Mouse (Mus musculus): ENCODE measurements around the gene Gba. TPM values are rescaled to one million over a fixed set of nuclear protein-coding genes. Genes with fewer than 3 reads are reported as not detected.

The Gba gene
- polyA plus RNA-seq, 1 experiment from 2014 or later = 34.9 TPM

MicroRNAs encoded within 50 kb of the gene (microRNA counts, 519-probe panel; counts per million panel counts)
- microRNA mmu-miR-92b = 460 counts per million, percentile 65 among the panel's probes with 10 or more counts

Small RNAs within 50 kb of the gene (microRNA-seq; reads per million reads assigned to microRNA genes)
- gene Mir92b = 1,086 reads per million, percentile 78 among the genes with 10 or more reads in this experiment

Other genes starting within 250 kb of the Gba start
- 26.5 and 33.7 TPM in 2 replicates for gene Rusc1, start 109.6 kb upstream of the Gba start, polyA plus RNA-seq (2016; fragmentation: Nextera tagmentation; extraction: Ambion mirVana)
- gene Gm43738, start 101.8 kb upstream of the Gba start, polyA plus RNA-seq (2016; fragmentation: Nextera tagmentation; extraction: Ambion mirVana) = not detected in 2 replicates
- gene Fdps, start 101.0 kb upstream of the Gba start, polyA plus RNA-seq (2016; fragmentation: Nextera tagmentation; extraction: Ambion mirVana) = 258 and 265 TPM in 2 replicates
- 0.27 and 1.0 TPM in 2 replicates for gene Pklr, start 66.8 kb upstream of the Gba start, polyA plus RNA-seq (2016; fragmentation: Nextera tagmentation; extraction: Ambion mirVana)
- 3.9 and 4.4 TPM in 2 replicates for gene Hcn3, start 42.7 kb upstream of the Gba start, polyA plus RNA-seq (2016; fragmentation: Nextera tagmentation; extraction: Ambion mirVana)
- gene Clk2, start 38.1 kb upstream of the Gba start, polyA plus RNA-seq (2016; fragmentation: Nextera tagmentation; extraction: Ambion mirVana) = 51.3 and 52.6 TPM in 2 replicates
- 108 and 109 TPM in 2 replicates for gene Scamp3, start 25.5 kb upstream of the Gba start, polyA plus RNA-seq (2016; fragmentation: Nextera tagmentation; extraction: Ambion mirVana)
- gene Fam189b, start 19.8 kb upstream of the Gba start, polyA plus RNA-seq (2016; fragmentation: Nextera tagmentation; extraction: Ambion mirVana) = 30.9 and 37.2 TPM in 2 replicates
- gene Thbs3, start 12.3 kb downstream of the Gba start, polyA plus RNA-seq (2016; fragmentation: Nextera tagmentation; extraction: Ambion mirVana) = 42.6 and 46.2 TPM in 2 replicates
- 208 and 211 TPM in 2 replicates for gene Mtx1, start 24.2 kb downstream of the Gba start, polyA plus RNA-seq (2016; fragmentation: Nextera tagmentation; extraction: Ambion mirVana)
- 0.78 and 1.6 TPM in 2 replicates for gene Muc1, start 26.1 kb downstream of the Gba start, polyA plus RNA-seq (2016; fragmentation: Nextera tagmentation; extraction: Ambion mirVana)
- 297 and 306 TPM in 2 replicates for gene Krtcap2, start 43.0 kb downstream of the Gba start, polyA plus RNA-seq (2016; fragmentation: Nextera tagmentation; extraction: Ambion mirVana)
- 6.2 and 7.7 TPM in 2 replicates for gene Trim46, start 43.4 kb downstream of the Gba start, polyA plus RNA-seq (2016; fragmentation: Nextera tagmentation; extraction: Ambion mirVana)
- 101 and 103 TPM in 2 replicates for gene Dpm3, start 56.4 kb downstream of the Gba start, polyA plus RNA-seq (2016; fragmentation: Nextera tagmentation; extraction: Ambion mirVana)
- 56.6 and 62.0 TPM in 2 replicates for gene Slc50a1, start 67.6 kb downstream of the Gba start, polyA plus RNA-seq (2016; fragmentation: Nextera tagmentation; extraction: Ambion mirVana)
- gene Efna1, start 78.2 kb downstream of the Gba start, polyA plus RNA-seq (2016; fragmentation: Nextera tagmentation; extraction: Ambion mirVana) = 32.6 and 36.1 TPM in 2 replicates
- 12.8 and 15.8 TPM in 2 replicates for gene Efna3, start 120.0 kb downstream of the Gba start, polyA plus RNA-seq (2016; fragmentation: Nextera tagmentation; extraction: Ambion mirVana)
- gene Efna4, start 135.1 kb downstream of the Gba start, polyA plus RNA-seq (2016; fragmentation: Nextera tagmentation; extraction: Ambion mirVana) = 47.1 and 48.8 TPM in 2 replicates
- 42.7 and 45.5 TPM in 2 replicates for gene Adam15, start 147.1 kb downstream of the Gba start, polyA plus RNA-seq (2016; fragmentation: Nextera tagmentation; extraction: Ambion mirVana)
- 0.13 and 0.38 TPM in 2 replicates for gene Dcst2, start 159.0 kb downstream of the Gba start, polyA plus RNA-seq (2016; fragmentation: Nextera tagmentation; extraction: Ambion mirVana)
- 0.32 and 0.57 TPM in 2 replicates for gene Dcst1, start 162.3 kb downstream of the Gba start, polyA plus RNA-seq (2016; fragmentation: Nextera tagmentation; extraction: Ambion mirVana)
- gene Zbtb7b, start 191.8 kb downstream of the Gba start, polyA plus RNA-seq (2016; fragmentation: Nextera tagmentation; extraction: Ambion mirVana) = 0.83 and 1.9 TPM in 2 replicates
- 0.09 and 0.64 TPM in 2 replicates for gene Lenep, start 199.9 kb downstream of the Gba start, polyA plus RNA-seq (2016; fragmentation: Nextera tagmentation; extraction: Ambion mirVana)
- 30.3 TPM in 2 replicates for gene Flad1, start 208.9 kb downstream of the Gba start, polyA plus RNA-seq (2016; fragmentation: Nextera tagmentation; extraction: Ambion mirVana)
- gene Cks1b, start 215.5 kb downstream of the Gba start, polyA plus RNA-seq (2016; fragmentation: Nextera tagmentation; extraction: Ambion mirVana) = 480 and 499 TPM in 2 replicates
- gene Shc1, start 215.5 kb downstream of the Gba start, polyA plus RNA-seq (2016; fragmentation: Nextera tagmentation; extraction: Ambion mirVana) = 94.5 and 97.5 TPM in 2 replicates
- 67.3 and 67.9 TPM in 2 replicates for gene Pygo2, start 227.3 kb downstream of the Gba start, polyA plus RNA-seq (2016; fragmentation: Nextera tagmentation; extraction: Ambion mirVana)
- gene Pbxip1, start 233.8 kb downstream of the Gba start, polyA plus RNA-seq (2016; fragmentation: Nextera tagmentation; extraction: Ambion mirVana) = 29.8 and 30.1 TPM in 2 replicates

All from embryonic facial prominence, embryonic 12.5 days (tissue).